Mouse (Mus musculus): ENCODE measurements around the gene Znfx1.

Gene Znfx1

GRCm38 (mm10) chr2:167071641-167072601 is 9.1 kb upstream of the Znfx1 start:
- DNase-seq (ENCODE audit: low spot score): peak; percentile 96

DNA sequence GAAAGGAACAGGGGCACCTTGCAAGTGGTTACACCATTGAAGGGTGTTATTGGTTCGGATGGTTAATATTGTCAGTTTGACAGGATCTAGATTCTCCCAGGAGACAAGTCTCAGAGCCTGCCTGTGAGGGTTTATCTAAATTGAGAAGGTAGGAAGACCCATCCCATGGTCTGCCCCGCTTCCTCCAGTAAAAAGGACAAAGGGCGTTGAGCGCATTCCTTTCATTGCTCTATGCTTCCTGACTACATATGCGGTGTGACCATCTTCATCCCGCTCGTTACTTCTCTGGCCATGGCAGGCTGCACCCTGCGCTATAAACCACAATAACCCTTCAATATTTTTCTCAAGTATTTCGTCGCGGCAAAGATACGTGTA is 8.4 kb upstream of the Znfx1 start:
- DNase-seq (ENCODE audit: low spot score): no peak

DNA sequence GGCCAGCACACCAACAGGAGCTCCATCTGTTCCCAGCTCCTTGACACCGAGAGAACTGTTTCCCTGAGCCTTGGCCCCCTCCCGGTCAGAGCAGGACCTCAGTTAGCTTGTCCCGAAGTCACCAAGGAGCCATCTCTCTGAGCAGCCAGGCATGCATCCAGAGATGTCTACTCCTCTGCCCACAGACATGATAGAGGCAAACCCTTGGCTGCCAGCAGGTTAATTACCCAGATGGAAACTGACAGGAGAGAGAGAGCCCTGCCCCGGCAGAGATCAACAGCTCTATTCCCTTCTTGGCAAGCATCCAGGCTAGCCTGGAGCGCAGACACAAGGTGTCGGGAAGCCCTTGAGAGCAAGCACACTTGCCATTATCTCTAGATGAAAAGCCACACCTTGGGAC is 7.5 kb upstream of the Znfx1 start:
- DNase-seq (ENCODE audit: low spot score): no peak

DNA sequence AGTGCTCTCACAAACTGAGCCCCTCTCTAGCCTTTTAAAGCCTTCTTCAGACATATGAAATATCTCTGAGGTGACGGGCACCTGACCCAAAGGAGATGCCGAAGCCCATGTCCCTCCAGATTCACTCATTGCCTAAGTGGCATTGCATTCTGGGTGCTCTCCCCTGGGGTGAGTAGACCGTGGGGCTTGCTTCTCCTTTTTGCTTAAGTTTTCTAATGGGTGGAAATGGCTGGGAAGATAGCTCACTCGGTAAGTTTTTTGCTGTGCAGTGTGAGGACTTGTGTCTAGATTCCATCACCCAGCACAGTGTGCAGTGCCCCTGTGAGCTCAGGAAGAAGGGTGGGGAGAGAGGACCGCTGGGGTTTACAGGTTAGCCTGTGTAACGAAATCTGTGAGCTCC is 4.8 kb upstream of the Znfx1 start:
- DNase-seq (ENCODE audit: low spot score): peak; percentile 39

DNA sequence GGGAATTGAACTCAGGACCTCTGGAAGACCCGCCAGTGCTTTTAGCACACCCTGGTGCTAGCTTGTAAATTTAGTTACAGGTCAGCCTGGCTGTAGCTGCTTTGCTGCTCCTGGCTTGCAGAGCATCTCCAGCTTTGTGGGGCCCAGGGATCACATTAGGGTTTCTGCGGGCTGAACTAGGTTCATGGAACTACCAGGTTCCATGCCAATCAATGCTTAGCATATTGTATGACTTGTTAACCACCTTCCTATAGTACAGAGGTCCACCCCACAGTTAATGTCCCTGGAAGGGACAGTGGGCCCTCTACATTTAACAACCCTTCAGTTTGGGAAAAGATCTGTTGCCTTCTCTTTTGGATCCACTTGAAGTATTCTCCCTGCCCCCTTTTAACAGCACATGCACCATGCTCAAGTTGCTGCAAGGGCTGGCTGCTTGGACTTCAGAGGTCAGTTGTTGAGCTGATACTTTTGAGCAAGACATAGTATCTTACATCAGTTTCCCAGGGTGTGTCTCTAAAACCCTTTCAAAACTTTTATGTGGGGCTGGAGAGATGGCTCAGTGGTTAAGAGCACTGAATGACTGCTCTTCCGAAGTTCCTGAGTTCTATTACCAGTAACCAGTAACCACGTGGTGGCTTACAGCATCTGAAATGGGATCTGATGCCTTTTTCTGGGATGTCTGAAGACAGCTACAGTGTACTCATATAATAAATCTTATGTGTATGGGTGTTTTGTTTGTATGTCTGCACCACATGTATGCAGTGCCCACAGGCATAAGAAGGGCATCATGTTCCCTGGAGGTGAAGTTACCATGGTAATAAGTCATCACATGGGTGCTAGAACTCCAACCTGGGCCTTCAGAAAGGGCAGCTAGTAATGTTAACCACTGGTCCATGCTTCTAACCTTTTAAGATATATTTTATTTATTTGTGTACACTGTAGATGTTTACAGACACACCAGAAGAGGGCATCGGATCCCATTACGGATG is 4.0 kb upstream of the Znfx1 start:
- DNase-seq (ENCODE audit: low spot score): peak; percentile 61

GRCm38 (mm10) chr2:167066031-167066430 is 3.2 kb upstream of the Znfx1 start:
- DNase-seq (ENCODE audit: low spot score): no peak

DNA sequence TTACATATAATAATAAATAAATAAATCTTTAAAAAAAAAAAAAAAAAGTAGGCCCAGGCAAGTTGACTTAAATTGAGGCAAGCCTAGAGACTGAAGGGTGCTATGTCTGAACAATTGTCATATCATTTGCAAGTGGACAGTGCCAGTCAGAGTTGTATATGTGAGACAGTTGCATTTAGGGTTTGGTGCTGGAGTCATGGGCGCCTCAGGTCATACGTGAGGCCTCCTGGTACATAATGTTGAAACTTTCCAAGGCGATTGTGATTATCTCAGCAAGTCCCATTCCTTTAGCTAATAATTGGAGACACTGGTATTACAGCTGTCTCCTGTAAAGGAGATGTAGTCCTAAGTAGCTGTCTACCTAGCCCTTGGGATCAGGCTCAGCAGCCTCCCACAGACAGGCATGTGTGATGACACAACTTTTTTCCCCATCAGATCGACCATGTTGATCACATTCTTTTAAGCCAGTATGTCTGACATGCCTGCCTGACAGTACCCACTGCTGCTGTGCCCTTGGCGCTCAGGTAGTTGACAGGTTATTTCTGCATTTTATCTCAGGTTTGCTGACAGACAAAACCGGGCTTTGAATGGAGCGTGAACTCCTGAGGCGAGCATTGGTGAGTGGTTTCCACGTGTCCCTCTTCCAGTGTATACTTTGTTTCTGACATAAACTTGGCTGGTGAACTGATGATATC is 1.9 kb upstream of the Znfx1 start:
- DNase-seq (ENCODE audit: low spot score): no peak

GRCm38 (mm10) chr2:167063906-167064496 is 1.2 kb upstream of the Znfx1 start:
- DNase-seq (ENCODE audit: low spot score): no peak

DNA sequence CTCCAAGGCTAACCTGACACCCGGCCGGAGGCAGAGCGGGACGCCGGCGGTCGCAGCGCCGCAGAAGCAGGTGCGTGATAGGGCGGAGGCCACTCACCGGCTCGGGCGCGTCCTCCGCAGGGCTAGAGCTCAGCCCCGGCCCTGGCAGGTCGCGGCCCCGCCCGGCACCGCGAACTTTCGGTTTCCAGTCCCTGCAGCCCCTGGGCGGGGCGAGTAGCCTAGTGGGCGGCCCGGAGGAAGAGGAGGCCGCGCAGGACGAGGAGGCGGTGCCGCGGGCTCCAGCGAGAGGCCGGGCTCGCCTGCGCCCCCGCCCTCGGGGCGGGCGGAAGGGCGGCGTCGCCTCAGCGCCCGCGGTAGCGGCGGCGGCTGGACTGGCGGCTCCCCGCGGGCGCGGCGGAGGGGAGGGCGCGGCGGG is 311 bp downstream of the Znfx1 start:
- peak; percentile 93 for DNase-seq (ENCODE audit: low spot score)

- no peak for DNase-seq (ENCODE audit: low spot score)
Measured at GRCm38 (mm10) chr2:167061381-167062034, 1.3 kb downstream of the Znfx1 start.

GRCm38 (mm10) chr2:167060761-167061160 is 2.1 kb downstream of the Znfx1 start:
- DNase-seq (ENCODE audit: low spot score): no peak

- DNase-seq (ENCODE audit: low spot score): no peak
Measured at GRCm38 (mm10) chr2:167060360-167060759, 2.5 kb downstream of the Znfx1 start.

DNA sequence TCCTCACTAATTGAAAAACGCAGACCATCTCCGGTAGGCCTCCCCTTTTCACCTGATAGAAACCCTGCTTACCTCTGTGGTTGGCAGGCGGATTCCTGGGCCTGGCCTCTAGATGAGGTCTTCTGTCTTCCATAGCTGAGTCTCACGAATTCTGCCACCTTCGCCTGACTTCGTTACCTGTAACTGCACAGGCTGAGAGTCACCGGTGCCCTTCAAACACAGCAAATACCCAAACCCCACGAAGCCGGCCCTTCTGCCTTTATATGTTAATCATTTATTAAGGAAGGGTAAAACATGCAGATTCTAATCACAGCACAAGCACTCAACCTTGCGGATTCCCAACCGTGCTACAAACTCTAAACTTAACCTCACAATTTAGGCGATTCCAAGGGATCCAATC is 2.9 kb downstream of the Znfx1 start:
- DNase-seq (ENCODE audit: low spot score): no peak

- no peak for DNase-seq (ENCODE audit: low spot score)
Measured at GRCm38 (mm10) chr2:167059536-167059935, 3.3 kb downstream of the Znfx1 start.

- no peak for DNase-seq (ENCODE audit: low spot score)
Measured at GRCm38 (mm10) chr2:167058814-167059387, 3.9 kb downstream of the Znfx1 start.

DNA sequence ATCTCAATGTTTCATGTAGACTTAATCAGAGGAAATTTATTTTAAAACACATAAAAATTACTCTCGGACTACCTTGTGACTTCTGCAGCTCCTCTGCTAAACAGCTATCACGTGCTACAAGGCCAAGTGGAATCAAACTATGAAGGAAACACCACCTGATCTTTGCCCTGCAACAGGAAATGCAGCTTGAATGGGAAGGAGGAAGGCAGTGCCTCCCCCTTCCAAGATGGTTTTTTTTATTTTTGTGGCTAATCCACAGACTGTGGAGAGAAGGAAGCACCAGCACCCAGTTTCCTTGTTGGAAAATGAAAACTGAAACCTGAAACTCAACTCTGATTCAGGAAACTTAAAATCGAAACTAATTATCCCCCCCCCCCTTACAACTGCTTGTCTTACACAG is 4.6 kb downstream of the Znfx1 start:
- DNase-seq (ENCODE audit: low spot score): no peak

- DNase-seq (ENCODE audit: low spot score): no peak
Measured at GRCm38 (mm10) chr2:167056942-167057323, 5.9 kb downstream of the Znfx1 start.

DNA sequence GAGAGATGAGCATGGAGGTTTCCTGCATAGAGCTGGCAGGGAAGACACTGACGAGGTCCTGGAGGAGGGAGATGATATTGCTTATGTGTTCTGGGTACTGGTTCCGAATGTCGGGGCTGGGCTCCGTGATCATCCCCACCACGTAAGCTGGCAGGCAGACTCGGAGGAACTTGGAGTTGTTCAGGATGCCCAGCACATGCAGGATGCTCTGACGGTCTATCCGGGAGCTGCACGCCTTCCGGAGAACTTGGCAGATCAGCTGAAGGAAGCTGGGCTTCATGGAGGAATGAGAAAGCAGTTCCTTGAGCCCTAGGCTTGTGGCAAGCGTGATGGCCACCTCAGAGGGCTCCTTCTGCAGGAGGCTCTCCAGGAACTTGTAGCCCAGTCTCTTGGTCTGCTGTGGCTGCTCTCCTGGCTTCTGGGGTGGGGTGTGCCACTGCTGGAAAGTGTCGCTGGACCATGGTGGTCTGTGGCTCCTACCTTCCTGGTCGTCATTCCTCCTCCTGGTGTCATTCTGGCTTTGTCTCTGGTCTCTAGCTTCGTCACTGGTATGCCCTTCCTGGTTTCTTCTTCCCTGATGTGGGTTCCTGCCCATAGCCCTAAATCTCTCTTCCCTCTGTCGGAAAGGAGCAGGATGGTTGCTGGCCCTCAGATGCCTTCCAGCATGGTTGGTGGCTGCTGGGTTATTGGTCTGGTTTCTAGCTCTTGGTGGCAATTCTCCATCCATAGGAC is 6.4 kb downstream of the Znfx1 start:
- DNase-seq (ENCODE audit: low spot score): no peak

DNA sequence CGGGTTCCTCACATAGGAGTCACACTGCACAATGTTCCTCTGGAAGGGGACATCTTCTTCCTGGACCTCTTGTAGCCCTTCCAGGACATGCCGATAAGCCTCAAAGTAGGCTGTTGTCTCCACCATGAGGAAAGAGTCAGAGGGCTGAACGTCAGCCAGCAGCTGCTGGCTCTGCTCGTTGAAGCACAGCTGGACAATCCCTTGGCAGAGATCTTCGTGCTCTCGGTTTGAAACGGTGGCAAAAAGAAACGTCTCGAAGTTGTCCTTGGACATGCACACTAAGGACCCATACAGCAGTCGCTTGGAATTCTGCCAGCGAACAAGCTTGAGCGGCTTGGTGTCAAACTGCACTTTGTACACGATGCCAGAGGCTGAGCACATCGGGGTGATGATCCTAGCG is 7.4 kb downstream of the Znfx1 start:
- no peak for DNase-seq (ENCODE audit: low spot score)
